Mouse (Mus musculus): ENCODE measurements at regions not wholly inside any gene's neighbourhood (a gene's known extent, or its start where the extent isn't known, plus 50 kb on each side); places are given as distances from the start of the nearest gene placed in this dataset.

- Histone ChIP-seq H3K4me1 (replicated peaks; ENCODE audit: control insufficient read depth, insufficient read depth) (no peaks in the 10 kb centered on the region), H3K27me3 (ENCODE audit: control insufficient read depth, insufficient read depth, low read length) (no peaks in the 10 kb centered on the region), H3K27ac (replicated peaks) (no peak overlapping the region), H3K4me2 (replicated peaks; ENCODE audit: low read depth) (no peak overlapping the region), H3K4me3 (ENCODE audit: low read depth, low read length) (no peak overlapping the region), H3K36me3 (ENCODE audit: control insufficient read depth, insufficient read depth, low read length) (no peaks in the 10 kb centered on the region), H3K9ac (ENCODE audit: low read length) (no peak overlapping the region), H3K9me3 (ENCODE audit: control insufficient read depth, low read length) (no peaks in the 10 kb centered on the region)
- TF ChIP-seq EP300 (optimal IDR thresholded peaks at IDR 0.05) = no peak
- no peak for TF ChIP-seq CTCF (IDR thresholded peaks at IDR 0.05; ENCODE audit: low read depth)
- DNase-seq (ENCODE audit: low spot score) (no peak), ATAC-seq (ENCODE audit: low FRiP score, low TSS enrichment) (no peak)
- WGBS = 42% methylated on average over 2 of the region's 2 CpGs
Measured at GRCm38 (mm10) chr5:46182157-46182556, 324.7 kb upstream of the Lcorl start.

GRCm38 (mm10) chr5:46172315-46172714 lies 314.9 kb upstream of the Lcorl start:
- no peaks in the 10 kb centered on the region for H3K9me3 ChIP-seq (ENCODE audit: control insufficient read depth, low read length)
- H3K4me3 ChIP-seq (ENCODE audit: low read depth, low read length) = no peak overlapping the region
- H3K9ac ChIP-seq (ENCODE audit: low read length) = no peak overlapping the region
- no peak overlapping the region for H3K27ac ChIP-seq (replicated peaks)
- no peaks in the 10 kb centered on the region for H3K27me3 ChIP-seq (ENCODE audit: control insufficient read depth, insufficient read depth, low read length)
- no peaks in the 10 kb centered on the region for H3K4me1 ChIP-seq (replicated peaks; ENCODE audit: control insufficient read depth, insufficient read depth)
- H3K4me2 ChIP-seq (replicated peaks; ENCODE audit: low read depth) = no peak overlapping the region
- DNase-seq (ENCODE audit: low spot score) (no peak), ATAC-seq (ENCODE audit: low FRiP score, low TSS enrichment) (no peak)
- no peaks in the 10 kb centered on the region for H3K36me3 ChIP-seq (ENCODE audit: control insufficient read depth, insufficient read depth, low read length)
- 37% methylated on average over 3 of the region's 3 CpGs for WGBS
- no peak for TF ChIP-seq CTCF (IDR thresholded peaks at IDR 0.05; ENCODE audit: low read depth)
- TF ChIP-seq EP300 (optimal IDR thresholded peaks at IDR 0.05) = no peak

GRCm38 (mm10) chr5:46160774-46161173 lies 303.4 kb upstream of the Lcorl start:
- Histone ChIP-seq H3K9ac (ENCODE audit: low read length) (no peak overlapping the region), H3K4me2 (replicated peaks; ENCODE audit: low read depth) (no peak overlapping the region), H3K9me3 (ENCODE audit: control insufficient read depth, low read length) (no peaks in the 10 kb centered on the region), H3K36me3 (ENCODE audit: control insufficient read depth, insufficient read depth, low read length) (no peaks in the 10 kb centered on the region), H3K27me3 (ENCODE audit: control insufficient read depth, insufficient read depth, low read length) (no peaks in the 10 kb centered on the region), H3K4me1 (replicated peaks; ENCODE audit: control insufficient read depth, insufficient read depth) (no peaks in the 10 kb centered on the region), H3K4me3 (ENCODE audit: low read depth, low read length) (no peak overlapping the region), H3K27ac (replicated peaks) (no peak overlapping the region)
- WGBS = 76% methylated on average over 4 of the region's 4 CpGs
- ATAC-seq (ENCODE audit: low FRiP score, low TSS enrichment) (no peak), DNase-seq (ENCODE audit: low spot score) (no peak)
- TF ChIP-seq EP300 (optimal IDR thresholded peaks at IDR 0.05) = no peak
- no peak for TF ChIP-seq CTCF (IDR thresholded peaks at IDR 0.05; ENCODE audit: low read depth)

- no peak overlapping the region for H3K4me3 ChIP-seq (ENCODE audit: low read depth, low read length)
- H3K9me3 ChIP-seq (ENCODE audit: control insufficient read depth, low read length) = no peaks in the 10 kb centered on the region
- no peak overlapping the region for H3K9ac ChIP-seq (ENCODE audit: low read length)
- 38% methylated on average over 3 of the region's 3 CpGs for WGBS
- TF ChIP-seq CTCF (IDR thresholded peaks at IDR 0.05; ENCODE audit: low read depth) (no peak), EP300 (optimal IDR thresholded peaks at IDR 0.05) (no peak)
- no peak for DNase-seq (ENCODE audit: low spot score)
- H3K27me3 ChIP-seq (ENCODE audit: control insufficient read depth, insufficient read depth, low read length) = no peaks in the 10 kb centered on the region
- no peak overlapping the region for H3K27ac ChIP-seq (replicated peaks)
- H3K4me1 ChIP-seq (replicated peaks; ENCODE audit: control insufficient read depth, insufficient read depth) = no peaks in the 10 kb centered on the region
- no peaks in the 10 kb centered on the region for H3K36me3 ChIP-seq (ENCODE audit: control insufficient read depth, insufficient read depth, low read length)
- ATAC-seq (ENCODE audit: low FRiP score, low TSS enrichment) = no peak
- no peak overlapping the region for H3K4me2 ChIP-seq (replicated peaks; ENCODE audit: low read depth)
Measured at GRCm38 (mm10) chr5:46151973-46152372, 294.6 kb upstream of the Lcorl start.

- no peak for ATAC-seq (ENCODE audit: low FRiP score, low TSS enrichment)
- Histone ChIP-seq H3K9ac (ENCODE audit: low read length) (no peak overlapping the region), H3K36me3 (ENCODE audit: control insufficient read depth, insufficient read depth, low read length) (no peaks in the 10 kb centered on the region), H3K27me3 (ENCODE audit: control insufficient read depth, insufficient read depth, low read length) (no peaks in the 10 kb centered on the region), H3K4me3 (ENCODE audit: low read depth, low read length) (no peak overlapping the region), H3K4me1 (replicated peaks; ENCODE audit: control insufficient read depth, insufficient read depth) (no peaks in the 10 kb centered on the region), H3K27ac (replicated peaks) (no peak overlapping the region), H3K4me2 (replicated peaks; ENCODE audit: low read depth) (no peak overlapping the region), H3K9me3 (ENCODE audit: control insufficient read depth, low read length) (no peaks in the 10 kb centered on the region)
- TF ChIP-seq CTCF (IDR thresholded peaks at IDR 0.05; ENCODE audit: low read depth) (no peak), EP300 (optimal IDR thresholded peaks at IDR 0.05) (no peak)
- 56% methylated on average over 6 of the region's 6 CpGs for WGBS
- DNase-seq (ENCODE audit: low spot score) = no peak
Measured at GRCm38 (mm10) chr5:46150825-46151224, 293.4 kb upstream of the Lcorl start.

GRCm38 (mm10) chr5:46149851-46150615 lies 292.6 kb upstream of the Lcorl start:
- Histone ChIP-seq H3K4me2 (replicated peaks; ENCODE audit: low read depth) (no peak overlapping the region), H3K4me3 (ENCODE audit: low read depth, low read length) (no peak overlapping the region), H3K36me3 (ENCODE audit: control insufficient read depth, insufficient read depth, low read length) (no peaks in the 10 kb centered on the region), H3K9ac (ENCODE audit: low read length) (no peak overlapping the region), H3K27ac (replicated peaks) (no peak overlapping the region), H3K9me3 (ENCODE audit: control insufficient read depth, low read length) (no peaks in the 10 kb centered on the region), H3K4me1 (replicated peaks; ENCODE audit: control insufficient read depth, insufficient read depth) (no peaks in the 10 kb centered on the region), H3K27me3 (ENCODE audit: control insufficient read depth, insufficient read depth, low read length) (no peaks in the 10 kb centered on the region)
- ATAC-seq (ENCODE audit: low FRiP score, low TSS enrichment) (no peak), DNase-seq (ENCODE audit: low spot score) (no peak)
- 57% methylated on average over 6 of the region's 6 CpGs for WGBS
- no peak for TF ChIP-seq EP300 (optimal IDR thresholded peaks at IDR 0.05)
